Mouse (Mus musculus) thymus, adult 2 months (tissue): ENCODE measurements around the gene Mpo. TPM values are rescaled to one million over a fixed set of nuclear protein-coding genes. Genes with fewer than 3 reads are reported as not detected.

ENCODE experiments used
- DNase-seq: peaks from one replicate; pipeline ENCODE4 v3.0.0; 2021
- H3K27ac ChIP-seq: fragments of 200-500 bp; 2 replicates; pipeline ENCODE4 v1.5.1; 2012; ENCODE audit warnings: low read length, control low read depth; ENCODE audit not compliant: control insufficient read depth, insufficient read depth
- H3K27me3 ChIP-seq: fragments of 200-500 bp; 2 replicates; pipeline ENCODE4 v1.6.1; 2012; ENCODE audit warnings: mild to moderate bottlenecking, low read length, moderate library complexity, mixed read lengths; ENCODE audit not compliant: control insufficient read depth, insufficient read depth
- H3K36me3 ChIP-seq: fragments of 200-500 bp; 2 replicates; pipeline ENCODE4 v1.6.1; 2012; ENCODE audit warnings: mild to moderate bottlenecking, low read length, moderate library complexity; ENCODE audit not compliant: control insufficient read depth, insufficient read depth
- H3K4me1 ChIP-seq: fragments of 200-500 bp; replicated peaks from 2 replicates; pipeline ENCODE4 v1.6.1; 2012; ENCODE audit warnings: low read length; ENCODE audit not compliant: control insufficient read depth, insufficient read depth
- H3K4me3 ChIP-seq: fragments of 200-500 bp; 2 replicates; pipeline ENCODE4 v1.5.1; 2012; ENCODE audit warnings: mild to moderate bottlenecking, low read length, control low read depth, moderate library complexity; ENCODE audit not compliant: control insufficient read depth, insufficient read depth
- CTCF ChIP-seq: fragments of 200-500 bp; IDR thresholded peaks from 2 replicates; pipeline ENCODE4 v1.5.1; 2012; ENCODE audit warnings: mild to moderate bottlenecking, control low read depth, low read length, moderate library complexity, borderline replicate concordance; ENCODE audit not compliant: control insufficient read depth, poor library complexity, insufficient read depth; ENCODE audit errors: extremely low read depth
- POLR2A ChIP-seq: fragments of 200-500 bp; IDR thresholded peaks from 2 replicates; pipeline ENCODE4 v1.6.1; 2012; ENCODE audit warnings: mild to moderate bottlenecking, low read length, control low read depth, moderate library complexity; ENCODE audit not compliant: control insufficient read depth, poor library complexity, insufficient read depth; ENCODE audit errors: extremely low read depth
- WGBS: fragments of 180-500 bp; shearing (Covaris S2); methylation state at CpG from one replicate; pipeline ENCODE4 v1.1.7; 2018; 5-methylcytosine and 5-hydroxymethylcytosine counted together
- polyA plus RNA-seq: library from polyadenylated mRNA; depleted of rRNA; stranded (reverse); fragments of >200 nt; gene quantifications from 2 replicates; pipeline ENCODE4 v1.2.3, GENCODE M21; 2012

Mpo gene
- polyA plus RNA-seq, 1 experiment = 4.6 TPM

GRCm38 (mm10) chr11:87768745-87769144 lies 24.6 kb upstream of the Mpo start:
- Histone ChIP-seq H3K4me3 (no peak overlapping the region), H3K4me1 (peaks cover 9% of the 10 kb centered on the region), H3K36me3 (no peaks in the 10 kb centered on the region), H3K27me3 (peaks cover 10% of the 10 kb centered on the region), H3K27ac (no peak overlapping the region)
- 89% methylated on average over 4 of the region's 4 CpGs for WGBS
- TF ChIP-seq CTCF (no peak), POLR2A (no peak)
- no peak for DNase-seq

GRCm38 (mm10) chr11:87770989-87771388 lies 22.4 kb upstream of the Mpo start:
- WGBS = 54% methylated on average over 3 of the region's 3 CpGs
- Histone ChIP-seq H3K27me3 (no peaks in the 10 kb centered on the region), H3K4me3 (no peak overlapping the region), H3K4me1 (no peaks in the 10 kb centered on the region), H3K36me3 (no peaks in the 10 kb centered on the region), H3K27ac (no peak overlapping the region)
- TF ChIP-seq CTCF = peak; percentile 77; the same call in 1 of the 2 replicates
- no peak for TF ChIP-seq POLR2A
- peak; percentile 89 for DNase-seq

DNA sequence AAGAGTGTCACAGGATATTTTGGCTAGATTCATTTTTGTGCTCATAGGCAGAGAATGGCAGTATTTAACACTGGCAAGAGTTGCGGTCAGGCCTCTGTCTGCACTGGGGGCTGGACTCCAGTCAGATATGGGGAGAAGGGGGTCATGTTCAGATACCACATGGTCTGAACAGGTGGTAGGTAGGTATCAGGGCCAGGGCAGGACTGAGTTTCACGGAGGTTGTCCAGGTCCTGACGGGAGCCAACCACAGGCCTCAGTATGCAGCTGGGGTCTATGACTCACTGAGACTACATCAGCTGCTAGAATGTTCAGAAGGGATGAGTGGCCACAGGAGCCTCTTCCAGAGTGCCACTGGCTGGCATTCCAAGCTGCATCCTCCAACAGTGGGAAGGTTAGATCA lies 21.0 kb upstream of the Mpo start:
- Histone ChIP-seq H3K27ac (no peak overlapping the region), H3K4me3 (no peak overlapping the region), H3K4me1 (no peaks in the 10 kb centered on the region), H3K27me3 (no peaks in the 10 kb centered on the region), H3K36me3 (no peaks in the 10 kb centered on the region)
- 97% methylated on average over 3 of the region's 3 CpGs for WGBS
- DNase-seq = no peak
- TF ChIP-seq POLR2A = no peak
- no peak for TF ChIP-seq CTCF

DNA sequence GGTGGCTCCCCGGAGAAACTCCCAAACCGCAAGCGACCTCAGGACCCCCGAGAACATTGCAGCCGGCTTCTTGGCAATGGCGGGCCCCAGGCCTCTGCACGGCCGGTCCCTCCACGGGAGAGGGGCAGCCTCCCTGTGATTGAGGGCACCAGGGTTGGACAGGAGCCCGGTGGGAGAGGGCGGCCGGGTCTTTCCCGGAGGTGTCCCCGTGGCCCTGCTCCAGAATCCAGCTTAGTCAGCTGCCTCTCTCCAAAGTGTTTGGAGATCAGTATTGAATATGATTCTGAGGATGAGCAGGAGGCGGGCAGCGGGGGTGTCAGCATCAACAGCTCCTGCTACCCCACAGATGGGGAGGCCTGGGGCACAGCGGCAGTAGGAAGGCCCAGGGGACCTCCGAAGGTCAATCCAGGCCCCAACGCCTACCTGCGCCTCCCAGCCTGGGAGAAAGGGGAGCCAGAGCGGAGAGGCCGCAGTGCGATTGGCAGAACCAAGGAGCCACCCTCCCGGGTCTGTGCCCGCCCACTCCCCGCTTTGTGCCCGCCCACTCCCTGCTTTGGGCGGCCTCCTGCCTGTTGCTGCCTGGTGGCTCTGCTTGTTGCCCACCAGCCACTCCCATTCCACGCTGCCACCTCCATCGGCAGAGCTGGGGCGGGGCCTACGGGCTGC lies 15.1 kb upstream of the Mpo start:
- Histone ChIP-seq H3K4me1 (no peaks in the 10 kb centered on the region; the same call in 1 of the 2 replicates), H3K4me3 (no peak overlapping the region), H3K27ac (no peak overlapping the region), H3K27me3 (no peaks in the 10 kb centered on the region), H3K36me3 (no peaks in the 10 kb centered on the region)
- WGBS = 58% methylated on average over 30 of the region's 32 CpGs
- peak; percentile 39 for DNase-seq
- TF ChIP-seq CTCF = no peak
- TF ChIP-seq POLR2A = no peak

DNA sequence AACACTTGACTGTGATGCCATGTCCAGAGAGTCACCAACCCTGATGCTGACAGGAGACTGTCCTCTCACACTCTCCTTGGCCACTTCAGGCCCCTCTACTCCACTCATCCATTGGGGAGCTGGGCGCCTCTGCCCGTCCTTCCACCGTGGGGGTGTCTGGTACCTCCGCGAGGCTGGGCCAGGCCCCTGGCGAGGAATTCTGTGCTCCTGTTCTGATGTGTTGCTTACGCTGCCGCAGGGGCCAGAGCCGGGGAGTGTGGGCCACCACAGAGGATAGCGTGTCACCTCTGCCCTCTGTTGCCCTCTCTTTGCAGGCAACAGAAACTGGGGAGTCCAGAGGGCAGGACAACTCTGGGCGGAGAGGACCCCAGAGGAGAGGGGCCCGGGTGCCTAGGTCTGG lies 14.5 kb upstream of the Mpo start:
- no peak overlapping the region for H3K27ac ChIP-seq
- H3K4me1 ChIP-seq = no peaks in the 10 kb centered on the region; the same call in 1 of the 2 replicates
- no peaks in the 10 kb centered on the region for H3K36me3 ChIP-seq
- H3K27me3 ChIP-seq = no peaks in the 10 kb centered on the region
- no peak for DNase-seq
- no peak overlapping the region for H3K4me3 ChIP-seq
- 89% methylated on average over 12 of the region's 12 CpGs for WGBS
- TF ChIP-seq POLR2A = no peak
- TF ChIP-seq CTCF = no peak

GRCm38 (mm10) chr11:87779392-87779791 lies 14.0 kb upstream of the Mpo start:
- DNase-seq = no peak
- TF ChIP-seq CTCF = no peak
- TF ChIP-seq POLR2A = no peak
- H3K27ac ChIP-seq = no peak overlapping the region
- no peaks in the 10 kb centered on the region for H3K27me3 ChIP-seq
- no peak overlapping the region for H3K4me3 ChIP-seq
- WGBS = 85% methylated on average over 4 of the region's 4 CpGs
- H3K4me1 ChIP-seq = no peaks in the 10 kb centered on the region; the same call in 1 of the 2 replicates
- H3K36me3 ChIP-seq = no peaks in the 10 kb centered on the region

GRCm38 (mm10) chr11:87780130-87780529 lies 13.3 kb upstream of the Mpo start:
- TF ChIP-seq CTCF = no peak
- TF ChIP-seq POLR2A = no peak
- Histone ChIP-seq H3K4me3 (no peak overlapping the region), H3K4me1 (no peaks in the 10 kb centered on the region; the same call in 1 of the 2 replicates), H3K27ac (no peak overlapping the region), H3K27me3 (no peaks in the 10 kb centered on the region), H3K36me3 (no peaks in the 10 kb centered on the region)
- DNase-seq = no peak
- 93% methylated on average over 8 of the region's 8 CpGs for whole genome bisulfite sequencing
